Mouse (Mus musculus) induced T-regulatory cell, adult 2 months (primary cell): ENCODE results near the gene Acot4.
"Not testable (repeated sequence)": the region's sequence is repeated elsewhere in the genome, so short reads cannot be mapped to it uniquely, and the experiment has no call there.

Experiments used
- DNase-seq: peaks from one replicate; pipeline ENCODE4 v3.0.0-alpha.2; 2012; ENCODE audit warnings: low read depth

Acot4 gene

GRCm38 (mm10) chr12:84038241-84038640, at the start of gene Acot4:
Gene Acot4, plus strand, starts transcription at chr12:84038379.
- DNase-seq = peak; percentile 16

GRCm38 (mm10) chr12:83988483-83988882, 49.7 kb upstream of the Acot4 start:
- no peak for DNase-seq

- no peak for DNase-seq
Observed at GRCm38 (mm10) chr12:83989378-83989777, 48.8 kb upstream of the Acot4 start.

GRCm38 (mm10) chr12:83997221-83997620, 41.0 kb upstream of the Acot4 start:
- no peak for DNase-seq

GRCm38 (mm10) chr12:83998341-83999107, 39.7 kb upstream of the Acot4 start:
- DNase-seq = no peak

GRCm38 (mm10) chr12:83999237-83999636, 38.9 kb upstream of the Acot4 start:
- DNase-seq = not testable (repeated sequence)

- DNase-seq = no peak
Observed at GRCm38 (mm10) chr12:84000418-84000817, 37.8 kb upstream of the Acot4 start.

GRCm38 (mm10) chr12:84003866-84004265, 34.3 kb upstream of the Acot4 start:
- no peak for DNase-seq

- no peak for DNase-seq
Observed at GRCm38 (mm10) chr12:84008251-84008650, 29.9 kb upstream of the Acot4 start.

- DNase-seq = no peak
Observed at GRCm38 (mm10) chr12:84008729-84009128, 29.4 kb upstream of the Acot4 start.

- not testable (repeated sequence) for DNase-seq
Observed at GRCm38 (mm10) chr12:84009171-84009965, 28.8 kb upstream of the Acot4 start, which contains the start of gene Acot1. Gene Acot1, plus strand, starts transcription at chr12:84009490.

GRCm38 (mm10) chr12:84010201-84010600, 28.0 kb upstream of the Acot4 start:
- no peak for DNase-seq

GRCm38 (mm10) chr12:84011251-84012040, 26.7 kb upstream of the Acot4 start:
- no peak for DNase-seq

GRCm38 (mm10) chr12:84013130-84013529, 25.0 kb upstream of the Acot4 start:
- no peak for DNase-seq

GRCm38 (mm10) chr12:84013701-84014100, 24.5 kb upstream of the Acot4 start:
- DNase-seq = no peak

GRCm38 (mm10) chr12:84020528-84020927, 17.7 kb upstream of the Acot4 start:
- not testable (repeated sequence) for DNase-seq

GRCm38 (mm10) chr12:84022266-84022665, 15.9 kb upstream of the Acot4 start:
- not testable (repeated sequence) for DNase-seq

GRCm38 (mm10) chr12:84023052-84023745, 15.0 kb upstream of the Acot4 start:
- no peak for DNase-seq

GRCm38 (mm10) chr12:84025888-84026287, 12.3 kb upstream of the Acot4 start:
- DNase-seq = peak; percentile 51

GRCm38 (mm10) chr12:84028328-84028727, 9.9 kb upstream of the Acot4 start:
- not testable (repeated sequence) for DNase-seq

GRCm38 (mm10) chr12:84029043-84029442, 9.1 kb upstream of the Acot4 start:
- DNase-seq = not testable (repeated sequence)
